Mouse (Mus musculus) MN1 (cell line): Measurements from ENCODE around the gene Khsrp.
"Not testable (repeated sequence)": the region's sequence is repeated elsewhere in the genome, so short reads cannot be mapped to it uniquely, and the experiment has no call there.

Source experiments
- DNase-seq: peaks from one replicate; pipeline ENCODE4 v3.0.0-alpha.2; 2016; ENCODE audit warnings: low spot score

Gene Khsrp

GRCm38 (mm10) chr17:57030931-57031660, at the start of gene Khsrp:
Gene Khsrp, minus strand, starts transcription at chr17:57031522.
- DNase-seq = peak; percentile 52

- DNase-seq = no peak
These were observed 48.6 kb upstream of the Khsrp start for GRCm38 (mm10) chr17:57079919-57080318.

GRCm38 (mm10) chr17:57078336-57078735, 47.0 kb upstream of the Khsrp start, which contains the start of gene Dennd1c:
Gene Dennd1c, minus strand, starts transcription at chr17:57078514.
- DNase-seq = no peak

- DNase-seq = no peak
These were observed 45.6 kb upstream of the Khsrp start for GRCm38 (mm10) chr17:57076916-57077315.

GRCm38 (mm10) chr17:57070699-57071098, 39.4 kb upstream of the Khsrp start:
- no peak for DNase-seq

- DNase-seq = no peak
These were observed 39.0 kb upstream of the Khsrp start for GRCm38 (mm10) chr17:57070272-57070671.

- DNase-seq = no peak
These were observed 35.6 kb upstream of the Khsrp start for GRCm38 (mm10) chr17:57066908-57067307.

- DNase-seq = no peak
These were observed 31.7 kb upstream of the Khsrp start for GRCm38 (mm10) chr17:57063031-57063430.

GRCm38 (mm10) chr17:57062548-57062947, 31.2 kb upstream of the Khsrp start:
- DNase-seq = no peak

- DNase-seq = no peak
These were observed 30.7 kb upstream of the Khsrp start for GRCm38 (mm10) chr17:57062011-57062521.

GRCm38 (mm10) chr17:57061069-57061468, 29.7 kb upstream of the Khsrp start:
- no peak for DNase-seq

- DNase-seq = peak; percentile 98
These were observed 29.0 kb upstream of the Khsrp start for GRCm38 (mm10) chr17:57060231-57060801.

- peak; percentile 88 for DNase-seq
These were observed 28.2 kb upstream of the Khsrp start, which contains the start of gene Slc25a23 for GRCm38 (mm10) chr17:57059486-57059977. Gene Slc25a23, minus strand, starts transcription at chr17:57059863.

- peak; percentile 56 for DNase-seq
These were observed 27.7 kb upstream of the Khsrp start, which contains the start of gene Crb3 for GRCm38 (mm10) chr17:57058891-57059485. Gene Crb3, plus strand, starts transcription at chr17:57059105.

- DNase-seq = no peak
These were observed 24.9 kb upstream of the Khsrp start for GRCm38 (mm10) chr17:57056246-57056645.

- DNase-seq = not testable (repeated sequence)
These were observed 20.4 kb upstream of the Khsrp start for GRCm38 (mm10) chr17:57051679-57052078.

- no peak for DNase-seq
These were observed 17.5 kb upstream of the Khsrp start for GRCm38 (mm10) chr17:57048816-57049215.

GRCm38 (mm10) chr17:57047406-57047805, 16.1 kb upstream of the Khsrp start:
- DNase-seq = no peak

- DNase-seq = no peak
These were observed 10.2 kb upstream of the Khsrp start, which contains the start of gene Slc25a41 for GRCm38 (mm10) chr17:57041554-57041953. Gene Slc25a41, minus strand, starts transcription at chr17:57041654.

GRCm38 (mm10) chr17:57038978-57039377, 7.7 kb upstream of the Khsrp start:
- no peak for DNase-seq

GRCm38 (mm10) chr17:57032854-57033253, 1.5 kb upstream of the Khsrp start:
- DNase-seq = no peak

- peak; percentile 100 for DNase-seq
These were observed 519 bp upstream of the Khsrp start for GRCm38 (mm10) chr17:57031661-57032420.
